Mouse (Mus musculus) cerebellum, postnatal 4 days (tissue): ENCODE measurements at regions not wholly inside any gene's neighbourhood (a gene's known extent, or its start where the extent isn't known, plus 50 kb on each side); places are given as distances from the start of the nearest gene placed in this dataset.
"Not testable (repeated sequence)": the region's sequence is repeated elsewhere in the genome, so short reads cannot be mapped to it uniquely, and the experiment has no call there.

Experiments used
- DNase-seq, 2 experiments: peaks; one replicate each; pipeline ENCODE4 v3.0.0; 2022; ENCODE audit warnings: low spot score in 2 of 2, mixed read lengths in 1 of 2

DNA sequence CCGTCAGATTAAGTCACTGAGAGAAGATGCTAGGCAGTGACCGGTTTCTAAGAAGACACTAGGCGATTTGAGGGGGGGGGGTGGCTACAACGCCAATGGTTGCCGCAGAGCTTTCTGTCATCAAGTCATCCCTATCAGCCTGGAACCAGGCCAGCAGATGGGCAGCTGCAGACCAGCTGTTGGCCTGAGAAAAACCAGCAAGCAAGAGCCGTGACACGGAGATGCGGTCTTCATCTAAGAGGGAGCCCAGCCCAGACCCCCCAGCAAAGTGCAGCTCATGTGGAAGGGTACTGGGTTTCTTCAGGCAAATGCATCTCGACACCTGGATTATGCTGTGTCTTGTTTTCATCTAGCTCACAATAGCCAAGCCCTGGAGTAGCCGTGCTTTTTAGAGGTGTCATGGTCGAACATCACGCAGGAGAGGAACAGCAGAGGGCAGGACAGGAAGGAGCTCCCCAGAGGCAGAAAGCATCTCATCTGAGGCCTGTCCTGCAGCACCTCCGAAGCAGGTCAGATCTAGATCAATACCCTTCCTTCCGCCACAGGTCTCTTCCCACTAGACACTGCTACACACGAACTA lies 76.3 kb downstream of the Cpn2 start:
- no peak for DNase-seq

DNA sequence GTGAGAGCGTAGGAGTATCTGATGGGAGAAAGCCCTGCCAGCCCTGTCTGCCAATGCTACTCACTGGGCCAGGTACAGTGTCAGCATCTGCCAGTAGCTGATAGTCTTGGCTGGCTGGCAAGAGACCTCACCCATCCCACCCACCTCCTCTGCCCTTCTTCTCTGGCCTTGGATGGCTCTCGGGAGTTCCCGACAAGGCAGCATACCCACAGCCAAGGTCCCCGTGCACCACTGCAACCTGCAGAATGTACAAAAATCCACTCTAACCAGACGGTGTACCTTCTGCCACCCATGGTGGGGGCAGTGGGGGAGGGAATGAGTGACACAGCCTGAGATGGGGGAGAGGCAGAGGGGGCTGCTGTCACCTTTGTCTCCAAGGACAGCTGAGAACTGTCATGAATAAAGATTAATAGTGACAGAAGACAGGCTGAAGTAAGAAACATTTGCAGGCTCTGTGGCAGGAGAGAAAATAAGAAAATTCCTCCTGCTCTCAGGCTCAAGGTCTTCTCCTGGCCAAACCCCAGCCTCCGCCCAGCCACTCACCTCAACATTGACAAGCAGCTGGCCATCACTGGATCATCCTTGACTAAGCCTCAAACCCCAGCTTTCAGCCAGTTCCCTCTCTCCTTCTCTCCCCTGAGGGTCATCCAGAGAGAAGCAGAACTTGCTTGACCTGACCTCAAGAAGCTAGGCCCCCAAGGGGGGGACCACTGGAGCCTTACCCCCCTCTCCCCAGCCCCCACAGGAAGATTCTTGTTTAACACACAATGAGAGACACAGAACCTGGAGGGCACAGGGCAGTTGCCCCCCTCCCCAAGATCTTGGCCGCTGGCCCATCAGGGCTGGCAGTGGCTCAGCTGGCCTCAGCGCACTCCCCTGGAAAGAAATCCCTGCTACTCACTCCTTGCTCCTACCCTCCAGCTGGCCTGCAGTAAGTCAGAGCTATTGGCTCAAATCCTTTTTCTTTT lies 73.7 kb downstream of the Cpn2 start:
- DNase-seq: peak; percentile 57 to 86

DNA sequence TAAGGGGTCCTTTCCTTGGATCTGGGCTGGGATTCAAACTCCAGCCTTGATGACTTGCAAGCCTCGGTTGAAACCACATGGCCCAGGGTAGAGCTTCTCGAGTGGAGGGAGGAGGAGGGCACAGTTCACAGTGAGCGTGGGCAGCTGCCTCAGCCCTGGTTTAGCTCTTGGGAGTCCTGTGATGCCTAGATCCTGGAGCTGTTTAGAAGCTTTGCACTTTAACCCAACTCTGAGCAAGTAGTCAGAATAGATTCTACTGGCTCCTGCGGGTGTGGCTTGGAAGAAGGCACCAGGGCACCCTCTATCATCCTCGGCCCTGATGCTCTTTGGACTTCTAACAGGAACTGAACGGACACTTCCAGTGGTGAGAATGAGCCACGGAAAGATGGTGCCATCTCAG lies 72.5 kb downstream of the Cpn2 start:
- no peak for DNase-seq

DNA sequence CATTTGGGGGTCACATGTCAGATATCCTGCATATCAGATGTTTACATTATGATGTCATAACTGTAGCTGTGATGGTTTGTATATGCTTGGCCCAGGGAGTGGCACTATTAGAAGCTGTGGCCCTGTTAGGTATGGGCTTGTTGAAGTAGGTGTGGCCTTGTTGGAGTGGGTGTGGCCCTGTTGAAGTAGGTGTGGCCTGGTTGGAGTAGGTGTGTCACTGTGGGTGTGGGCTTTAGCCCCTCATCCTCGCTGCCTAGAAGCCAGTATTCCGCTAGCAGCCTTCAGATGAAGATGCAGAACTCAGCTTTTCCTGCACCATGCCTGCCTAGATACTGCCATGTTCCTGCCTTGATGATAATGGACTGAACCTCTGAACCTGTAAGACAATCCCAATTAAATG lies 71.4 kb downstream of the Cpn2 start:
- DNase-seq: not testable (repeated sequence)

DNA sequence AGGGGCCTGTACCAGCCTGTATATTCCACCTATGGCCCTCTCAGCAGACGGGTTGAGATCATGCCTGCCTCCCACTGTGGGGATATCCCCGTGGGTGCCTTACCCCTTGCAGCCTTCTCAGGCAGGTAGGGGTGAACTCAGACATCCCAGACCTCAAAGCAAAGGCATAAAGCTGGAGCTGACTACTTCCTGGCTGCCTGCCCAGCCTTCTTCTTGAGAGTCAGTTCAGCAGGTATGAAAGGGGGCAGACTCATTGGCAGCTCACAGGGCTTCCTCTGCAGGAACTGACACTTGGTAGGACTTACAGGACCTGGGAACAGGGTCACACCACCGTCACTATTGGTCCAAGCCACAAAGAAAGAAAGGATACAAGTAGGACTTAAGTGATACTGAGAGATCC lies 69.9 kb downstream of the Cpn2 start:
- no peak for DNase-seq

DNA sequence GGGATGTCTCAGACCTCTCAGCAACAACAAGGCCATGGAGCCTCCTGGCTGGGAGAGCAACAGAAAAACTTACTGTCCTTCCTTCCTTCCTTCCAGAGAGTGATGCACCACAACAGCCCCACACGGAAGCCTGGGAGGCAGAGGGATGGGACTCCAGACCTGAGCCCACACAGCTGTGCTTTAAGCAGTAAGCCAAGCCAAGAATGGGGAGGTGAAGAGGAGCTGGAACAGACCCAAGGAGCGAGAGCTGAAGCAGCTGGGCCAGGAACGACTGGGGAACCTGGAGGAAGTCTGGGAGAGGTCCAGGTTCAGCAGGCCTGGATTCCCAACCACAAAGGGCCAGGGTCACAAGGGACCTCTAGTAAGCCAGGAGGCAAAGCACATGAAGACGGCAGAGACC lies 67.5 kb downstream of the Cpn2 start:
- DNase-seq: no peak

DNA sequence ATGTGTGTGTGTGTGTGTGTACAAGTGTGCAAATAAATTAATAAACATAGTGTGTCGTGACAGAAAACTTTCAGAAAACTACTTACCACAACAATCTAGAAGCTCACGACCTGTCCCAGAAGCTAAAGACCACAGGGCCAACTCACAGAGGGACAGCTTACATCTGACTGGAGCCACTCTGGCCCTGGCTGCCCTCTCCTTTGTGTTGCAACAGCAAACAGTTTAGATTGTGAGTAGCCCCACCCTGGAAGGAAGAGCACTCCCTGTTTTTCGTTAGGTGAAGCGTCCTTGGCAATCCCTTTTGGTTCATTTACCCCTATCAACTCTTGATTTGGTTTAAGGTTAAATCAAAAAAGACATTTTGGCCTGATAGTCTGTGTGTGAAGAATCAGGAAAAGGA lies 63.2 kb downstream of the Cpn2 start:
- no peak for DNase-seq

DNA sequence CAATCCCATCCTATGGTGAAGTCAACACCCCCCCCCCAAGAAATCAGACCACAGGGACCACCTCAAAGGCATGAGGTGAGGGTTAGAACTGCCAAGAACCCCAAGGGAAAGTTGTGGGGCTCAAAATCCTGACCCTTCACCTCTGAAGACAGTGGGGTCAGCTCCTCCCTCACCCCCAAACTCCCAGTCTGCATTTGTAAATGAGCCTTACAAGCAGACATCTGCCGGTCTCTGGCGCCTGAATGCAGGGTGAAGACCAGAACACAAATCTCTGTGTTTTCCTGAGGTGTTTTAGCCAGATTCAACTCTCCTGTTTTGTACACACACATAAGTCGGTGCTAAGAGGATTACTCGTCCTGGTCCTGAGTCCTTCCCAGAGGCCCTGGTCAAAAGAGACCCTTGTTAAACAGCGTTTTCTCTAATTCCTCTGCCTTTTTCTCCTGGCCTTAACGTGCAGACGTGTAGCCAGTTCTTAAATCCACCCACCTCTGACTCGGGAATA lies 61.9 kb downstream of the Cpn2 start:
- DNase-seq: no peak

DNA sequence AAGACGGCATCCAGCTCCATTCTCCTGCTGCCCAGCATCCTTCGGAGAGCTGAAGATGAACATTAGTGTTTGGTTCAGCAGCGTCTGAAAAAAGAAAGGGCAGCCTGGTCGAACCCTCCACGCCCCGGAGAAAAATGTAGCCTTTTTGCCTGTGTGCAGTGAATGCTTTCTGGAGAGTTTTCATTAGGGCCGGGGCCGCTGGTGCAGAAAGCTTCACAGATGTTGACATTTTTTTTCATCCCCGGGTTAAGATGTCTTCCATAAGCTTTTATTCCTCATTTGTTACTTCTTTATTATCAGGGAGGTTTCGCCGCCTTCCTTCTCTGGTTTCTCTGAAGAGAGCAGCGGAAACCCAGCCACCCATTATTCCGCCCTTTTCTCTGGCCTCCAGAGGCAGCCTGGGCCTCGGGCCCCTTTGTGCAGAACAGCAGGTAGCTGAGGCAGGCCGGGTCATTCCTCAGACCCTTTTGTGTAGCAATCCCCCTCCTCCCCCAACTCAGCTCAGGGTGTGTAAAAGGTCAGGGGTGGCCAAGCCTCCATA lies 61.4 kb downstream of the Cpn2 start:
- DNase-seq: no peak
